Mouse (Mus musculus) lung, embryonic 16.5 days (tissue): ENCODE measurements around the gene Ppp1r14d. TPM values are rescaled to one million over a fixed set of nuclear protein-coding genes. Genes with fewer than 3 reads are reported as not detected.

ENCODE experiments used
- ATAC-seq: fragments of 200-750 bp; cut with Nextera tagmentation; 2 replicates; pipeline ENCODE4 v1.8.0; 2017; ENCODE audit warnings: low read depth, mild to moderate bottlenecking, moderate library complexity
- H3K27ac ChIP-seq: fragments of 300-500 bp; sonication (generic); 2 replicates; pipeline ENCODE4 v1.5.1; 2014; ENCODE audit warnings: mild to moderate bottlenecking, control low read depth, low read length
- H3K27me3 ChIP-seq: fragments of 300-500 bp; sonication (generic); 2 replicates; pipeline ENCODE4 v1.6.1; 2014; ENCODE audit warnings: low read depth, low read length, mixed read lengths; ENCODE audit not compliant: control insufficient read depth, insufficient read depth
- H3K36me3 ChIP-seq: fragments of 300-500 bp; sonication (generic); 2 replicates; pipeline ENCODE4 v1.6.1; 2014; ENCODE audit warnings: low read length; ENCODE audit not compliant: control insufficient read depth, insufficient read depth
- H3K4me1 ChIP-seq: fragments of 300-500 bp; sonication (generic); replicated peaks from 2 replicates; pipeline ENCODE4 v1.6.1; 2014; ENCODE audit warnings: low read length, mixed read lengths; ENCODE audit not compliant: control insufficient read depth, insufficient read depth
- H3K4me2 ChIP-seq: fragments of 300-500 bp; sonication (generic); 2 replicates; pipeline ENCODE4 v1.6.1; 2014; ENCODE audit warnings: low read depth, low read length, control low read depth
- H3K4me3 ChIP-seq: fragments of 300-500 bp; sonication (generic); 2 replicates; pipeline ENCODE4 v1.5.1; 2014; ENCODE audit warnings: mild to moderate bottlenecking, low read length, control low read depth
- H3K9ac ChIP-seq: fragments of 300-500 bp; sonication (generic); 2 replicates; pipeline ENCODE4 v1.6.1; 2014; ENCODE audit warnings: low read length, control low read depth
- H3K9me3 ChIP-seq: fragments of 300-500 bp; sonication (generic); 2 replicates; pipeline ENCODE4 v1.6.1; 2016; ENCODE audit warnings: low read length; ENCODE audit not compliant: control insufficient read depth
- WGBS: fragments of 180-500 bp; shearing (Covaris S2); extraction: QIAGEN DNeasy Blood & Tissue Kit; methylation state at CpG from one replicate; pipeline ENCODE4 v1.1.7; 2014; 5-methylcytosine and 5-hydroxymethylcytosine counted together
- polyA plus RNA-seq: library from polyadenylated mRNA; unstranded; fragments of >200 nt; fragmentation: Nextera tagmentation; extraction: Ambion mirVana; gene quantifications from 2 replicates; pipeline ENCODE4 v1.2.1, GENCODE M21; 2015

Gene Ppp1r14d
- 0.47 and 0.73 TPM in 2 replicates for polyA plus RNA-seq

DNA sequence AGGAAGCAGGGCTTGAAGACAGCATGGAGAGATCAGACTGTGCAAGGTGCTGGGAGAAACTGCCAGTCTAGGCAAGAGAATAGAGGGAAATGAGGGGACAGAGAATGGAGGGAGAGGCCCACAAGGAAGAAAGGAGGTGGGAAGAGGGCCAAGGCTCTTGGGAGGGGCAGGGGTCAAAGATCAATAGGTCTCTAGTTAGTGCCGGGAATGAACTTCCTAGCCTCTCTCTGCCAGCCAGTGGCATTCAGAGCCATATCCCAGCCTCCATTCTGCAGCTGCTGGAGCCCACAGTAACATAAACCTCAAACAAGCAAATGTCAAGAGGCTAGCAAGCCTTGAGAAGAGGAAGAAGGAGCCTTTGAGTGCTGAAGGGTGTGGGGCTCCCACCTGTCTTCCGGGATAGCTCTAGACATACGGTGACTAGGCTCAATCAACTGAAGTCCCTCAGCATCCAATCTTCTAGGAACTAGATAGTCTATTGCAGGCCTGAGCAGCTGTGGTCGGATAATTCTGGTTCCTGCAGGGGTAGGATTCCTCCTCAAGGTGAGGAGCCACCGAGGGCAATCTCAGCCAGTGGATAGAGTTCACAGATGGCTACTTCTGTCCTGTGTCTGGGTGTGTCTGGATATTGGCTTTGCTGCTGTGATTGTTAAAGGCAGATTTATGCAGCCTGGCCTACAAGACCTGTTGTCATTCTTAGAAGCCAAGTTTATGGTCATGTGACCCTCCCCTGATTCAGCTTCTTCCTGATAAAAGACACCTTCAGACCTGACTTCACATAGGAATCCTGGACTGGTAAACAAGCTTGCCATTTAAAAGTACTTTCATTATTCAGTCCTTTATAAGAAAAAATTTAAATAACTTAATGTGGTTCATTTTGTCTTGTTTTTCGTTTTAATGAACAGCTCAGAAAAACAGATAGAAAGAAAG, at the start of gene Ppp1r14d:
TSS of gene Ppp1r14d (minus strand) at position 132 of the 930 bp plus-strand sequence.
- Histone ChIP-seq H3K27ac (no peak within 1 kb of the TSS), H3K9me3 (no peaks in the 10 kb centered on the region), H3K9ac (no peak within 1 kb of the TSS), H3K4me2 (no peak within 1 kb of the TSS), H3K27me3 (no peaks in the 10 kb centered on the region), H3K4me1 (no peaks in the 10 kb centered on the region), H3K36me3 (no peaks in the 10 kb centered on the region), H3K4me3 (no peak within 1 kb of the TSS)
- WGBS: 59% methylated on average over 6 of the region's 6 CpGs
- no peak for ATAC-seq

DNA sequence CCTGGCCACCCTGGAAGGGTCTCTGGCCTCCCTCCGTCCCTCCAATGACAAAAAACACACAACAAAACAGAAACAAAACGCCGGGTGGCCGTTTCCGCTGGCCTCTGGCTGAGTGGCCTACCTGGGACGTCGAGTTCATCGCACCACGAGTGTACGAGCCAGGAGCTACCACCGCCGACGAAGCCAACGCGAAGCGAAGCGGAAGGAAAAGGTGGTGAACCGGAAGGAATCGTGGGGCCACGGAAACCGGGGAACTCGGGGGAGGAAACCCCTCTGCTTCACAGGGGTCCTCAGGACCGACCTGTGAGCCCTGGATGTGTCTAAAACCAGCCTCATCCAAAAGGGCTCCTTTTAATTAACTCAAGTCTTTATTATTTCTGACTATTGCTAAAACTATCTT, 48.1 kb upstream of the Ppp1r14d start:
- H3K4me1 ChIP-seq: no peaks in the 10 kb centered on the region
- ATAC-seq: no peak
- no peak overlapping the region for H3K4me3 ChIP-seq
- H3K27ac ChIP-seq: no peak overlapping the region
- WGBS: 91% methylated on average over 23 of the region's 23 CpGs
- H3K36me3 ChIP-seq: no peaks in the 10 kb centered on the region
- no peaks in the 10 kb centered on the region for H3K9me3 ChIP-seq
- no peak overlapping the region for H3K4me2 ChIP-seq
- H3K9ac ChIP-seq: no peak overlapping the region
- no peaks in the 10 kb centered on the region for H3K27me3 ChIP-seq

DNA sequence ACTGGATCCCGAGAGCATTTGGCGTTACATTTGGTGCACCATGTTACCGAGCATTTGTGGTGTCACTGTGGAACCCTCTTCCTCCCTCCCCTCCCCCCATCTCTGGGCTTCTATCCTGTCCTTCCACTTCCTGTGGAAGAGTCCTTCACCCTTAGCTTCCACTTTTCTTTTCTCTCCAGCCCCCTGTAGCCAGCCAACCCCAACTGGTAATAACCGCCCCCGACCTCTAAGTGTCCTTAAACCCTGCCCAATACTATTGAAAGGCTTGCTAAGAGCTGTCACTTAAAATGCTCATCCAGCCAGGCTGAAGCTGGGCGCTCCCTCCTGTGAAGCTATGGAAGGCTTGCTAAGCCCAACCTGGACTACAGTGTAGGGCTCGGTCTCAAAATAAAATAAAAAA, 47.2 kb upstream of the Ppp1r14d start:
- H3K4me1 ChIP-seq: no peaks in the 10 kb centered on the region
- no peak for ATAC-seq
- H3K4me3 ChIP-seq: no peak overlapping the region
- H3K9me3 ChIP-seq: no peaks in the 10 kb centered on the region
- H3K4me2 ChIP-seq: no peak overlapping the region
- WGBS: 72% methylated on average over 7 of the region's 7 CpGs
- no peaks in the 10 kb centered on the region for H3K36me3 ChIP-seq
- no peaks in the 10 kb centered on the region for H3K27me3 ChIP-seq
- no peak overlapping the region for H3K27ac ChIP-seq
- no peak overlapping the region for H3K9ac ChIP-seq

DNA sequence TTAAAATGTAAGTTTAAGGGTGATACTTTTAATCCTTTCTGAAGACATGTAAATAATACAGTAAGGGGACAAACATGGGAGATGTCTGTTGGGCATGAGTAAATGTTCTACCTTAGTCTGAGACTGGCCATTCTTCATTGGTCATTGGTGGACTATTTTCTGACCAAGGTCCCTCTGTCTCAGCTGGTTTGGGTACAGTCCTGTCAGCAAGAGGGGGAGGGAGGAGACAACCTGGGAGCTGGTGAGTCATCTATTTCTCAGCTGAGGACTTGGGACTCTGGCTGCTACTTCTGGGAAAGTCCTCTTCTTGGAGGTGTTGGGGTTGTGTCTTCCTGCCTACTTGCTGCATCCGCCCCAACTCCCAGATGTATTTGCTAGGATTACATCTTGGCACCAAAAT, 44.4 kb upstream of the Ppp1r14d start:
- ATAC-seq: no peak
- 77% methylated on average over 1 of the region's 1 CpGs for WGBS
- H3K4me1 ChIP-seq: peaks cover 3% of the 10 kb centered on the region; the same call in 1 of the 2 replicates
- no peaks in the 10 kb centered on the region for H3K9me3 ChIP-seq
- H3K27ac ChIP-seq: no peak overlapping the region
- no peaks in the 10 kb centered on the region for H3K36me3 ChIP-seq
- no peak overlapping the region for H3K9ac ChIP-seq
- H3K27me3 ChIP-seq: peaks cover 6% of the 10 kb centered on the region
- no peak overlapping the region for H3K4me3 ChIP-seq
- H3K4me2 ChIP-seq: no peak overlapping the region

DNA sequence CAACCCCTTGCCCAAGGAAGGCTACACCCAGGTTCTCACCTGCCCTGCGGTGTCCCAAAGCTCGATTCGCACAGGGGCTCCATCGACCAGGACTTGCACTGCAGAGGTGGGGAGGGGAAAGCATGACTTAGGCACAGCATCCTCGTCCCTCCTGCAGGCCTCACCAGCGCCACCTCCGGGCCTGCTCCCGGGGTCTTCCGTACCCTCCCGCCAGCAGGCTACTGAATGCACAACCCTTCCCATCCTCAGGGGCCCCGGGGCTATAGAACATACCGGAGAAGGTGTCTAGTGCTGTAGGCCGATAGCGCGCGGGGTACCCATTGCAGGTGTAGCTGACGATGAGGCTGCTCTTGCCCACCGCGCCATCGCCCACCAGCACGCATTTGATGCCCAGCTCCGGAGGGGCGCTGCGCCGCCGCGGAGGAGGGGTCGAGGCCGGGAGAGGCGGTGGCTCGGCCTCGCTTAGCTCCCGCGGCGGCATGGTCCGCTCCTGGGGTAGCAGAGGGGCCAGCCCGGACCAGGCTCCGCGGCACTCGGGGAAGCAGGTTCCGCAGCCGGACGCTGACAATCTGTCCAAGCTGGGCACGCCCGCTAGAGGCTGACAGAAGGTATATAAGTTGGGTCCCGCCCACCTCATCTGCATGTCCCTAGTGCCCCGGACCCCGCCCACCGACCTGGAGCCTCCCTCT, 41.1 kb upstream of the Ppp1r14d start, which contains the start of gene Rhov:
TSS of gene Rhov (minus strand) at position 630 of the 689 bp plus-strand sequence.
- H3K9ac ChIP-seq: peak within 1 kb of the TSS; percentile 68
- H3K27ac ChIP-seq: no peak within 1 kb of the TSS
- ATAC-seq: peak; percentile 89
- peak within 1 kb of the TSS; percentile 64 for H3K4me3 ChIP-seq
- peaks cover 3% of the 10 kb centered on the region; the same call in 1 of the 2 replicates for H3K4me1 ChIP-seq
- WGBS: under 1% methylated on average over 49 of the region's 49 CpGs
- H3K27me3 ChIP-seq: peaks cover 6% of the 10 kb centered on the region
- no peaks in the 10 kb centered on the region for H3K9me3 ChIP-seq
- no peaks in the 10 kb centered on the region for H3K36me3 ChIP-seq
- peak within 1 kb of the TSS; percentile 100 for H3K4me2 ChIP-seq

DNA sequence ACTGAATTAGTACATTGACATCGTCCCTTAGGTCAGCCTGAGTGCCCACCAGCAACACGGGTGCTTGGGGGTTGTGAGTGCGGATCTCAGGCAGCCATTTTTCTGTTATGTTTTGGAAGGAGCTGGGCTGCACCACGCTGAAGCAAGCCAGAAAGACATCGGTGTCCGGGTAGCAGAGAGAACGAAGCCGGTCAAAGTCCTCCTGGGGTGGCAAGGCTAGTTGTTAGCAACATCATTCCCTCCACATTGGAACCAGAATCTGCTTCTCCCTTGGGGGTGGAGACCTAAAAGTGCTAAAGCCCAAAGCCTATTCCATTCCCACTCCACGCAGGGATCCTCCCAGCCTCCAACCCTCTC, 40.6 kb upstream of the Ppp1r14d start:
- no peak for ATAC-seq
- peak overlapping the region; percentile 64 for H3K4me3 ChIP-seq
- H3K4me1 ChIP-seq: peaks cover 3% of the 10 kb centered on the region; the same call in 1 of the 2 replicates
- H3K9ac ChIP-seq: no peak overlapping the region; the same call in 1 of the 2 replicates
- no peaks in the 10 kb centered on the region for H3K9me3 ChIP-seq
- WGBS: 56% methylated on average over 9 of the region's 9 CpGs
- no peaks in the 10 kb centered on the region for H3K36me3 ChIP-seq
- H3K4me2 ChIP-seq: peak overlapping the region; percentile 100
- H3K27ac ChIP-seq: no peak overlapping the region
- peaks cover 6% of the 10 kb centered on the region for H3K27me3 ChIP-seq

DNA sequence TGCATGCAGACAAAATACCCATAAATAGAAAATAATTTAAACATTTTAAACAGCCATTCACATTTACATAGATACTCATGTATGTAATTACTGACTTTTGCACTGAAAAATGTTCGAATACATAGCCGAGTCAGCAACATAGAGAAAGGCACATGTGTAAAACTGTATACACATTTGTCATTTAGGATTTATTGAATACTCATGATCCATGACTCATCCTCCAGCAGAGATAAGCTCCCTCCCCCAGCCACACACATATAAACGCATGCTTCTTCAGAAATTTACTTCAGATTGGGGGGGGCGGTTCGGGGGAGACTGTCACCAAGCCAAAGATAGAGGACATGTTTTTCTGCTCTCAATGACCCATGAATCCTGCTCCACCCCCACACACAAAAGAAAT, 34.1 kb upstream of the Ppp1r14d start:
- Histone ChIP-seq H3K4me1 (peaks cover 6% of the 10 kb centered on the region), H3K9ac (no peak overlapping the region), H3K9me3 (no peaks in the 10 kb centered on the region), H3K27ac (no peak overlapping the region), H3K4me3 (no peak overlapping the region), H3K36me3 (no peaks in the 10 kb centered on the region), H3K4me2 (no peak overlapping the region), H3K27me3 (no peaks in the 10 kb centered on the region)
- 71% methylated on average over 5 of the region's 5 CpGs for WGBS
- ATAC-seq: no peak

DNA sequence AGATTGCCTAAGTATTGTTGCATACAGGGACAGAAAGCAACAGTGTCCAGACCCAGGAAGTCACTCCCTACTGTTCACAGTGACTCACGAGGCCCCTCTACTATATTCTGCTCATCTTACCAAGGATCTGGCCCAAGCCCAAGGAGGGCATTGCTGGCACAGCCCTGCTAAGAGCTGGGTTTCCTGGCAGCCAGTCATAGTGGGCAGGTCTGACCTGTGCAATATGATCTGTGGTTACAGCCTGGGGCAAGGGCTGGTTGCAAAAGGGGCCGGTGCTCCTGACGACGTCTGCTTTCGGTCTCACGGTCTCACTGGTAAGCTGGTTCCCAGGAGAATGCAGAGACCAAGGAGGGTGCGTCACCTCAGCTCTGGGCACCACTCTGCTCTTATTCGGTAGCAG, 33.3 kb upstream of the Ppp1r14d start:
- H3K27me3 ChIP-seq: no peaks in the 10 kb centered on the region
- WGBS: 18% methylated on average over 8 of the region's 8 CpGs
- H3K9me3 ChIP-seq: no peaks in the 10 kb centered on the region
- peak overlapping the region; percentile 34; the same call in 1 of the 2 replicates for H3K4me2 ChIP-seq
- H3K4me3 ChIP-seq: no peak overlapping the region
- H3K27ac ChIP-seq: peak overlapping the region; percentile 44
- no peaks in the 10 kb centered on the region for H3K36me3 ChIP-seq
- peak overlapping the region; percentile 22; the same call in 1 of the 2 replicates for H3K9ac ChIP-seq
- ATAC-seq: peak; percentile 87
- H3K4me1 ChIP-seq: peaks cover 6% of the 10 kb centered on the region

DNA sequence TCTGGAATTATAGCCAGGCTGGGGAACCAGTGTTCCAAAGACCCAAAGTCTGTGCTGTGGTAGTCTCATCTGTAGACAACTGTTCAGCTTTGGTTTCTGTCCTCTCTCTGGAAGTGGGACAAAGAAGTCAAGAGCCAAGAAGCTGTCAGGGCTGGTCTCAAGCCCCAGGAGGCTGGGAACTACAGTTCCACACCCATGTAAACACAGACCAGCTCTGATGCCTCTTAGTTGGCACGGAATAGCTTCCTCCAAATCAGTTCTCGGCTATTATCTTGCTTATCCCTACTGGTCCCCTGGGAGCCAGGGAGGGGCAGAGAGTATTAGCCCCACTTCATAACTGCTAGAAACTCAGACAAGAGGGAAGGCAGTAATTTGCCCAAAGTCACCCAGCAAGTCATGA, 31.6 kb upstream of the Ppp1r14d start:
- WGBS: 30% methylated on average over 2 of the region's 2 CpGs

More for the DNA sequence above, 31.6 kb upstream of the Ppp1r14d start:
- Histone ChIP-seq H3K4me3 (no peak overlapping the region), H3K4me2 (no peak overlapping the region), H3K36me3 (no peaks in the 10 kb centered on the region), H3K9me3 (no peaks in the 10 kb centered on the region), H3K27ac (no peak overlapping the region), H3K9ac (no peak overlapping the region), H3K4me1 (peaks cover 6% of the 10 kb centered on the region), H3K27me3 (no peaks in the 10 kb centered on the region)
- peak; percentile 67 for ATAC-seq
